Mouse (Mus musculus) thymus, adult 2 months (tissue): ENCODE measurements around the gene Gm11214.

Experiments
- CTCF ChIP-seq: fragments of 200-500 bp; IDR thresholded peaks from 2 replicates; pipeline ENCODE4 v1.5.1; 2012; ENCODE audit warnings: mild to moderate bottlenecking, control low read depth, low read length, moderate library complexity, borderline replicate concordance; ENCODE audit not compliant: control insufficient read depth, poor library complexity, insufficient read depth; ENCODE audit errors: extremely low read depth
- POLR2A ChIP-seq: fragments of 200-500 bp; IDR thresholded peaks from 2 replicates; pipeline ENCODE4 v1.6.1; 2012; ENCODE audit warnings: mild to moderate bottlenecking, low read length, control low read depth, moderate library complexity; ENCODE audit not compliant: control insufficient read depth, poor library complexity, insufficient read depth; ENCODE audit errors: extremely low read depth

DNA sequence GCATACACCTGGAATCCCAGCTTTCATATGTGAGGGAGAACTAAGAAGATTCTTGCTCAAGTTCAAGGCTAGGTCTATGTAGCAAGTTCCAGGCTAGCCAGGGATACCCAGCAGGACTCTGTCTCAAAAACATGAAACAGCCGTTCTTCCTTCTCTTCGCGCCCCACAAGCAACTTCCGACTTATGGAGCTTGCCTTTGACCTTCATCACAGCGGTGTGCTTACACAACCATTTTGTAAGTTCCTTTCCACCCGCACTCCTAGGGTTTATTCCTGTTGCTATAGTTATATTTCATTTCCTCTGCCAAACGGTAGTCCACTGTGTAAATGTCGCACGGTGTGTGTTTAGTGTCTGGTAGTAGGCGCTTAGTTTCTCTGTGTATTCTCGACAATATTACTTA is 19.9 kb upstream of the Gm11214 start:
- TF ChIP-seq CTCF (no peak), POLR2A (no peak)
